Mouse (Mus musculus): ENCODE measurements at regions not wholly inside any gene's neighbourhood (a gene's known extent, or its start where the extent isn't known, plus 50 kb on each side); places are given as distances from the start of the nearest gene placed in this dataset.
"Not testable (repeated sequence)": the region's sequence is repeated elsewhere in the genome, so short reads cannot be mapped to it uniquely, and the experiment has no call there.

DNA sequence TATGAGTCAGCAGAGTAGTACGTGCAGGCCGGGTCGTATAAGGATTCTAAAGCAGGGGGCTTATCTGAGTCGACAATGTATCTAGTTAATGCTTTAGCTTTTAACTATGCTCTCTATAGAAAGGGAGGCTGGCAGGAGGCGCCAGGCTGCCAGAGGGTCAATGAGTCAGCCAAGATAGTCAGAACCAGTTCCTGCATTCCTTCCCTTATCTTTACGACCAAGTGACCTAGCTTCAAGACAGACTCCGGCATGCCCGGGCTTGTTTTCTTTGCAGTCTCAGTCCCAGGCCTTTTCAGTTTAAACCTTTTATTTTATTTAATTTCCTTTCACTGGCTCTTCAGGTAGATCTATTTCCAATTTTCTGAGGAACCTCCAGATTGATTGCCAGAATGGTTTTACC, 374.0 kb upstream of the Nrxn1 start:
- no peak overlapping the region for H3K4me2 ChIP-seq (ENCODE audit: low read depth, low read length, severe bottlenecking)
- H3K9ac ChIP-seq (ENCODE audit: low read length) = no peak overlapping the region
- H3K27me3 ChIP-seq (ENCODE audit: control insufficient read depth, insufficient read depth, low read length) = no peaks in the 10 kb centered on the region
- 92% methylated on average over 8 of the region's 8 CpGs for WGBS
- H3K36me3 ChIP-seq (ENCODE audit: control insufficient read depth, insufficient read depth, low read length) = no peaks in the 10 kb centered on the region
- no peaks in the 10 kb centered on the region for H3K9me3 ChIP-seq (ENCODE audit: control insufficient read depth, low read length)
- no peaks in the 10 kb centered on the region for H3K4me1 ChIP-seq (replicated peaks; ENCODE audit: control insufficient read depth, insufficient read depth, low read length)
- no peak overlapping the region for H3K27ac ChIP-seq (ENCODE audit: low read depth, low read length)
- DNase-seq (ENCODE audit: low spot score) (no peak), ATAC-seq (replicated peaks; ENCODE audit: low FRiP score) (no peak)
- no peak overlapping the region for H3K4me3 ChIP-seq (ENCODE audit: low read depth, low read length)

- Histone ChIP-seq H3K27ac (ENCODE audit: low read depth, low read length) (no peak overlapping the region), H3K4me1 (replicated peaks; ENCODE audit: control insufficient read depth, insufficient read depth, low read length) (no peaks in the 10 kb centered on the region), H3K9ac (ENCODE audit: low read length) (no peak overlapping the region), H3K4me2 (ENCODE audit: low read depth, low read length, severe bottlenecking) (no peak overlapping the region), H3K27me3 (ENCODE audit: control insufficient read depth, insufficient read depth, low read length) (no peaks in the 10 kb centered on the region), H3K4me3 (ENCODE audit: low read depth, low read length) (no peak overlapping the region), H3K9me3 (ENCODE audit: control insufficient read depth, low read length) (no peaks in the 10 kb centered on the region), H3K36me3 (ENCODE audit: control insufficient read depth, insufficient read depth, low read length) (no peaks in the 10 kb centered on the region)
- DNase-seq (ENCODE audit: low spot score) = no peak
- no peak for ATAC-seq (replicated peaks; ENCODE audit: low FRiP score)
These were observed 358.8 kb upstream of the Nrxn1 start for GRCm38 (mm10) chr17:91451711-91452110.

- not testable (repeated sequence) for H3K36me3 ChIP-seq (ENCODE audit: control insufficient read depth, insufficient read depth, low read length); ATAC-seq (replicated peaks; ENCODE audit: low FRiP score); H3K4me2 ChIP-seq (ENCODE audit: low read depth, low read length, severe bottlenecking); H3K9ac ChIP-seq (ENCODE audit: low read length); DNase-seq (ENCODE audit: low spot score); H3K27me3 ChIP-seq (ENCODE audit: control insufficient read depth, insufficient read depth, low read length); H3K4me1 ChIP-seq (replicated peaks; ENCODE audit: control insufficient read depth, insufficient read depth, low read length); H3K27ac ChIP-seq (ENCODE audit: low read depth, low read length); H3K4me3 ChIP-seq (ENCODE audit: low read depth, low read length); H3K9me3 ChIP-seq (ENCODE audit: control insufficient read depth, low read length)
- WGBS = 88% methylated on average over 8 of the region's 8 CpGs
These were observed 339.2 kb upstream of the Nrxn1 start for GRCm38 (mm10) chr17:91431780-91432720.

- DNase-seq (ENCODE audit: low spot score) (no peak), ATAC-seq (replicated peaks; ENCODE audit: low FRiP score) (no peak)
- Histone ChIP-seq H3K4me2 (ENCODE audit: low read depth, low read length, severe bottlenecking) (no peak overlapping the region), H3K27me3 (ENCODE audit: control insufficient read depth, insufficient read depth, low read length) (no peaks in the 10 kb centered on the region), H3K36me3 (ENCODE audit: control insufficient read depth, insufficient read depth, low read length) (no peaks in the 10 kb centered on the region), H3K4me1 (replicated peaks; ENCODE audit: control insufficient read depth, insufficient read depth, low read length) (no peaks in the 10 kb centered on the region), H3K9ac (ENCODE audit: low read length) (no peak overlapping the region), H3K9me3 (ENCODE audit: control insufficient read depth, low read length) (no peaks in the 10 kb centered on the region), H3K27ac (ENCODE audit: low read depth, low read length) (no peak overlapping the region), H3K4me3 (ENCODE audit: low read depth, low read length) (no peak overlapping the region)
- 83% methylated on average over 1 of the region's 1 CpGs for WGBS
These were observed 337.5 kb upstream of the Nrxn1 start for GRCm38 (mm10) chr17:91430351-91430750.

GRCm38 (mm10) chr17:91425120-91425519, 332.2 kb upstream of the Nrxn1 start:
- no peak for DNase-seq (ENCODE audit: low spot score)
- no peaks in the 10 kb centered on the region for H3K4me1 ChIP-seq (replicated peaks; ENCODE audit: control insufficient read depth, insufficient read depth, low read length)
- 91% methylated on average over 1 of the region's 1 CpGs for WGBS
- H3K9me3 ChIP-seq (ENCODE audit: control insufficient read depth, low read length) = no peaks in the 10 kb centered on the region
- no peak for ATAC-seq (replicated peaks; ENCODE audit: low FRiP score)
- no peaks in the 10 kb centered on the region for H3K36me3 ChIP-seq (ENCODE audit: control insufficient read depth, insufficient read depth, low read length)
- H3K27ac ChIP-seq (ENCODE audit: low read depth, low read length) = no peak overlapping the region
- H3K4me2 ChIP-seq (ENCODE audit: low read depth, low read length, severe bottlenecking) = no peak overlapping the region
- H3K4me3 ChIP-seq (ENCODE audit: low read depth, low read length) = no peak overlapping the region
- no peak overlapping the region for H3K9ac ChIP-seq (ENCODE audit: low read length)
- no peaks in the 10 kb centered on the region for H3K27me3 ChIP-seq (ENCODE audit: control insufficient read depth, insufficient read depth, low read length)

GRCm38 (mm10) chr17:91418582-91418981, 325.7 kb upstream of the Nrxn1 start:
- Histone ChIP-seq H3K4me3 (ENCODE audit: low read depth, low read length) (no peak overlapping the region), H3K27me3 (ENCODE audit: control insufficient read depth, insufficient read depth, low read length) (no peaks in the 10 kb centered on the region), H3K36me3 (ENCODE audit: control insufficient read depth, insufficient read depth, low read length) (no peaks in the 10 kb centered on the region), H3K27ac (ENCODE audit: low read depth, low read length) (no peak overlapping the region), H3K9ac (ENCODE audit: low read length) (no peak overlapping the region), H3K9me3 (ENCODE audit: control insufficient read depth, low read length) (no peaks in the 10 kb centered on the region), H3K4me1 (replicated peaks; ENCODE audit: control insufficient read depth, insufficient read depth, low read length) (no peaks in the 10 kb centered on the region), H3K4me2 (ENCODE audit: low read depth, low read length, severe bottlenecking) (no peak overlapping the region)
- ATAC-seq (replicated peaks; ENCODE audit: low FRiP score) (no peak), DNase-seq (ENCODE audit: low spot score) (no peak)
- WGBS = 79% methylated on average over 1 of the region's 1 CpGs

DNA sequence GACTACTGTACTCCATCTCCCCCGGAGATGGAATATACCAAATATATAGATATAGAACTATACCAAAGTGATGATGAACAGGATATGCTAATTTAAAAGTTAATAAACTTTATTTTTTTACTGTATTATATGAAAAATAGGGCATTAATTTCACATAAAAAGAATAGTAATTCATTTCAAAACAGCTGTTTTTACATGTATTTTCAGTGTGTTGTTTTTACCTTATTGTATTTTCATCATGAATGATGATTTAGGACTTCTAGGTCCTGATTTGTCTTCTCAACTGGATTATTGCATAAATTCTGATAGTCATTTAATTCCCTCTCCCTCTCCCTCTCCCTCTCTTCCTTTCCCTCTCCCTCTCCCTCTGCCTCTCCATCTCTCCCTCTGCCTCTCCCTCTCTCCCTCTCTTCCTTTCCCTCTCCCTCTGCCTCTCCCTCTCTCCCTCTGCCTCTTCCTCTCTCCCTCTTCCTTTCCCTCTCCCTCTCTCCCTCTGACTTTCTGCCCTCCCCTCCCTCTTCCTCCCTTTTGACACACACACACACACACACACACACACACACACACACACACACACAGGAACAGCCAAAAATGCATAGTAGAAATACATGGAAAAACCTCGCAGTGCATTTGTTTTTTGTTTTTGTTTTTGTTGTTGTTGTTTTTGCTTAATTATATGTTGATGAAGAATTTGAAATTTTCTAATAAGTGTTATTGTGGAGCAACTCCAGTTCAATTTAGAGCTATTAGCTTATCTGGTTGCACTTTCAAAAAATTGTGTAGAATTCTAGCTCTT, 298.3 kb upstream of the Nrxn1 start:
- H3K27me3 ChIP-seq (ENCODE audit: control insufficient read depth, insufficient read depth, low read length) = no peaks in the 10 kb centered on the region
- H3K4me1 ChIP-seq (replicated peaks; ENCODE audit: control insufficient read depth, insufficient read depth, low read length) = no peaks in the 10 kb centered on the region
- H3K36me3 ChIP-seq (ENCODE audit: control insufficient read depth, insufficient read depth, low read length) = no peaks in the 10 kb centered on the region
- no peaks in the 10 kb centered on the region for H3K9me3 ChIP-seq (ENCODE audit: control insufficient read depth, low read length)
- H3K9ac ChIP-seq (ENCODE audit: low read length) = no peak overlapping the region
- H3K27ac ChIP-seq (ENCODE audit: low read depth, low read length) = no peak overlapping the region
- no peak overlapping the region for H3K4me2 ChIP-seq (ENCODE audit: low read depth, low read length, severe bottlenecking)
- 91% methylated on average over 2 of the region's 2 CpGs for WGBS
- DNase-seq (ENCODE audit: low spot score) = no peak
- H3K4me3 ChIP-seq (ENCODE audit: low read depth, low read length) = no peak overlapping the region
- ATAC-seq (replicated peaks; ENCODE audit: low FRiP score) = no peak

DNA sequence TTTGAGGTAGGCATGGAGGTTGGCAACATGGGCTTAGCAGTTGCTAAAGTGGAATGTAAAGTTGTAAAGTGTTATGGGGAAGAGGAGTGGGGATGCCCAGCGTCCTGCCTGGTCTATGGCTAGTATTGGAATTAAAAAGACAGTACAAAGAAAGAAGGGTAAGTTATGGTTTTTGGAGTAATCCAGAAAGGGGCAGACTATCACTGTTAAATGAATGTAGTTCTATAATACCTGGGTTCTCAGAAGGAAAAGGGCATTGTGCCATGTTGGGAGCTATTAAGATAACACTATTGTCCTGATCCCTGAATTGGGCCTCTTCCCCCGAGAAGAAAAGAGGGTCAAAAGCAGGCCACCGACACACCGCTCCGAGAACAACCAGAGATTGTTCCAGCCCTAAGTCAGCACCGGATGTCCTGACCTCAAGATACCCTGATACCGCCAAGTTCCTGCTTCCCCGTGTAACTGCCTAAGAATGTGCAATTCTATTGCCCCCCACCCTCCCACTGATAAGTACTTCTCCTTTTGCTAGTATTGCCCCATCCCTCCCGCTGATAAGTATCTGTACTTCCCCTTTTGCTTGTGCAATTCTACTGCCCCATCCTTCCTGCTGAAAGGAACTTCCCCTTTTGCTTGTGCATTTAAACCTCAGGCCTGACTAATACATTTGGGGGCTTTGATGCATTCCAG, 297.2 kb upstream of the Nrxn1 start:
- not testable (repeated sequence) for H3K4me1 ChIP-seq (replicated peaks; ENCODE audit: control insufficient read depth, insufficient read depth, low read length); ATAC-seq (replicated peaks; ENCODE audit: low FRiP score); H3K4me3 ChIP-seq (ENCODE audit: low read depth, low read length); H3K4me2 ChIP-seq (ENCODE audit: low read depth, low read length, severe bottlenecking); H3K9me3 ChIP-seq (ENCODE audit: control insufficient read depth, low read length); H3K36me3 ChIP-seq (ENCODE audit: control insufficient read depth, insufficient read depth, low read length); H3K27ac ChIP-seq (ENCODE audit: low read depth, low read length); DNase-seq (ENCODE audit: low spot score); H3K27me3 ChIP-seq (ENCODE audit: control insufficient read depth, insufficient read depth, low read length); H3K9ac ChIP-seq (ENCODE audit: low read length)
- WGBS = 82% methylated on average over 9 of the region's 9 CpGs
